Mouse (Mus musculus) gastrocnemius, postnatal 4 days (tissue): ENCODE results near the gene Fam185a. TPM values are rescaled to one million over a fixed set of nuclear protein-coding genes. Genes with fewer than 3 reads are reported as not detected.

Source experiments
- DNase-seq, 2 experiments: peaks; one replicate each; pipeline ENCODE4 v3.0.0; 2021 to 2022; ENCODE audit warnings: low spot score in 2 of 2, mixed read lengths in 2 of 2
- total RNA-seq, 2 experiments: library from RNA; stranded (reverse); gene quantifications; 2 replicates each; pipeline ENCODE4 v1.2.3; 2021

Fam185a gene
- total RNA-seq, 2 experiments from 2014 or later: 4.1 to 4.9 TPM

- no peak for DNase-seq
These were observed 4.1 kb upstream of the Fam185a start for GRCm38 (mm10) chr5:21420609-21421008.

GRCm38 (mm10) chr5:21426666-21427065 is 1.9 kb downstream of the Fam185a start:
- no peak for DNase-seq

- DNase-seq: no peak
These were observed 9.6 kb downstream of the Fam185a start for GRCm38 (mm10) chr5:21434148-21434929.

GRCm38 (mm10) chr5:21436471-21436975 is 11.8 kb downstream of the Fam185a start:
- DNase-seq: no peak

GRCm38 (mm10) chr5:21438428-21438827 is 13.7 kb downstream of the Fam185a start:
- DNase-seq: no peak

GRCm38 (mm10) chr5:21439446-21440110 is 14.8 kb downstream of the Fam185a start:
- DNase-seq: no peak

- peak; percentile 35 to 54 for DNase-seq
These were observed 16.2 kb downstream of the Fam185a start for GRCm38 (mm10) chr5:21440833-21441530.

- DNase-seq: no peak
These were observed 42.6 kb downstream of the Fam185a start for GRCm38 (mm10) chr5:21467387-21467786.

GRCm38 (mm10) chr5:21468100-21468499 is 43.3 kb downstream of the Fam185a start:
- DNase-seq: no peak

- DNase-seq: no peak
These were observed 53.7 kb downstream of the Fam185a start for GRCm38 (mm10) chr5:21478428-21478827.

GRCm38 (mm10) chr5:21479746-21480145 is 55.0 kb downstream of the Fam185a start:
- no peak for DNase-seq

- DNase-seq: no peak
These were observed 56.8 kb downstream of the Fam185a start for GRCm38 (mm10) chr5:21481521-21481920.

- DNase-seq: peak in 1 of 2 experiments; percentile 23
These were observed 57.9 kb downstream of the Fam185a start for GRCm38 (mm10) chr5:21482446-21483222.

- DNase-seq: no peak
These were observed 58.5 kb downstream of the Fam185a start for GRCm38 (mm10) chr5:21483275-21483674.

- DNase-seq: no peak
These were observed 60.6 kb downstream of the Fam185a start for GRCm38 (mm10) chr5:21485197-21485829.

- no peak for DNase-seq
These were observed 62.0 kb downstream of the Fam185a start for GRCm38 (mm10) chr5:21486798-21487197.

- DNase-seq: no peak
These were observed 62.5 kb downstream of the Fam185a start for GRCm38 (mm10) chr5:21487306-21487705.

- DNase-seq: no peak
These were observed 63.0 kb downstream of the Fam185a start for GRCm38 (mm10) chr5:21487716-21488115.

GRCm38 (mm10) chr5:21488506-21488905 is 63.7 kb downstream of the Fam185a start:
- DNase-seq: no peak

GRCm38 (mm10) chr5:21489135-21489534 is 64.4 kb downstream of the Fam185a start:
- DNase-seq: no peak
